Mouse (Mus musculus): ENCODE results near the gene Kng1. TPM values are rescaled to one million over a fixed set of nuclear protein-coding genes. Genes with fewer than 3 reads are reported as not detected.
"Not testable (repeated sequence)": the region's sequence is repeated elsewhere in the genome, so short reads cannot be mapped to it uniquely, and the experiment has no call there.

Kng1 gene
- polyA plus RNA-seq, 1 experiment from 2014 or later = not detected

- Histone ChIP-seq H3K36me3 (ENCODE audit: control insufficient read depth, insufficient read depth, low read length) (no peaks in the 10 kb centered on the region), H3K4me2 (ENCODE audit: low read depth) (no peak overlapping the region), H3K27me3 (ENCODE audit: control insufficient read depth, insufficient read depth, low read length) (no peaks in the 10 kb centered on the region), H3K4me1 (ENCODE audit: control insufficient read depth, insufficient read depth, low read length) (no peaks in the 10 kb centered on the region), H3K27ac (ENCODE audit: low read depth, low read length) (no peak overlapping the region), H3K9ac (ENCODE audit: low read length) (no peak overlapping the region), H3K9me3 (ENCODE audit: control insufficient read depth, low read length) (no peaks in the 10 kb centered on the region), H3K4me3 (ENCODE audit: low read depth, low read length) (no peak overlapping the region)
- ATAC-seq (ENCODE audit: insufficient read depth, low FRiP score, low TSS enrichment) = no peak
- 88% methylated on average over 5 of the region's 5 CpGs for WGBS
- no peak for DNase-seq (ENCODE audit: low spot score)
Observed at GRCm38 (mm10) chr16:23030673-23031435, 26.8 kb upstream of the Kng1 start.

- H3K9me3 ChIP-seq (ENCODE audit: control insufficient read depth, low read length) = no peaks in the 10 kb centered on the region
- ATAC-seq (ENCODE audit: insufficient read depth, low FRiP score, low TSS enrichment) = no peak
- no peaks in the 10 kb centered on the region for H3K27me3 ChIP-seq (ENCODE audit: control insufficient read depth, insufficient read depth, low read length)
- no peaks in the 10 kb centered on the region for H3K4me1 ChIP-seq (ENCODE audit: control insufficient read depth, insufficient read depth, low read length)
- WGBS = 91% methylated on average over 4 of the region's 4 CpGs
- no peak for DNase-seq (ENCODE audit: low spot score)
- no peak overlapping the region for H3K4me2 ChIP-seq (ENCODE audit: low read depth)
- H3K36me3 ChIP-seq (ENCODE audit: control insufficient read depth, insufficient read depth, low read length) = no peaks in the 10 kb centered on the region
- no peak overlapping the region for H3K4me3 ChIP-seq (ENCODE audit: low read depth, low read length)
- H3K27ac ChIP-seq (ENCODE audit: low read depth, low read length) = no peak overlapping the region
- no peak overlapping the region for H3K9ac ChIP-seq (ENCODE audit: low read length)
Observed at GRCm38 (mm10) chr16:23033673-23034072, 24.0 kb upstream of the Kng1 start.

- Histone ChIP-seq H3K4me1 (ENCODE audit: control insufficient read depth, insufficient read depth, low read length) (no peaks in the 10 kb centered on the region), H3K4me2 (ENCODE audit: low read depth) (no peak overlapping the region), H3K9ac (ENCODE audit: low read length) (no peak overlapping the region), H3K4me3 (ENCODE audit: low read depth, low read length) (no peak overlapping the region), H3K27me3 (ENCODE audit: control insufficient read depth, insufficient read depth, low read length) (no peaks in the 10 kb centered on the region), H3K9me3 (ENCODE audit: control insufficient read depth, low read length) (no peaks in the 10 kb centered on the region), H3K27ac (ENCODE audit: low read depth, low read length) (no peak overlapping the region), H3K36me3 (ENCODE audit: control insufficient read depth, insufficient read depth, low read length) (no peaks in the 10 kb centered on the region)
- 90% methylated on average over 7 of the region's 7 CpGs for WGBS
- DNase-seq (ENCODE audit: low spot score) (no peak), ATAC-seq (ENCODE audit: insufficient read depth, low FRiP score, low TSS enrichment) (no peak)
Observed at GRCm38 (mm10) chr16:23037744-23038143, 19.9 kb upstream of the Kng1 start.

- ATAC-seq (ENCODE audit: insufficient read depth, low FRiP score, low TSS enrichment) (no peak), DNase-seq (ENCODE audit: low spot score) (no peak)
- H3K9ac ChIP-seq (ENCODE audit: low read length) = no peak overlapping the region
- WGBS = 96% methylated on average over 4 of the region's 4 CpGs
- no peaks in the 10 kb centered on the region for H3K36me3 ChIP-seq (ENCODE audit: control insufficient read depth, insufficient read depth, low read length)
- no peaks in the 10 kb centered on the region for H3K4me1 ChIP-seq (ENCODE audit: control insufficient read depth, insufficient read depth, low read length)
- H3K27me3 ChIP-seq (ENCODE audit: control insufficient read depth, insufficient read depth, low read length) = no peaks in the 10 kb centered on the region
- no peak overlapping the region for H3K4me2 ChIP-seq (ENCODE audit: low read depth)
- H3K27ac ChIP-seq (ENCODE audit: low read depth, low read length) = no peak overlapping the region
- H3K9me3 ChIP-seq (ENCODE audit: control insufficient read depth, low read length) = no peaks in the 10 kb centered on the region
- no peak overlapping the region for H3K4me3 ChIP-seq (ENCODE audit: low read depth, low read length)
Observed at GRCm38 (mm10) chr16:23039281-23039680, 18.4 kb upstream of the Kng1 start.

GRCm38 (mm10) chr16:23040876-23041275, 16.8 kb upstream of the Kng1 start:
- Histone ChIP-seq H3K27ac (ENCODE audit: low read depth, low read length) (no peak overlapping the region), H3K9me3 (ENCODE audit: control insufficient read depth, low read length) (no peaks in the 10 kb centered on the region)
- 52% methylated on average over 4 of the region's 4 CpGs for WGBS

GRCm38 (mm10) chr16:23046319-23046718, 11.3 kb upstream of the Kng1 start:
- Histone ChIP-seq H3K4me1 (ENCODE audit: control insufficient read depth, insufficient read depth, low read length) (no peaks in the 10 kb centered on the region), H3K36me3 (ENCODE audit: control insufficient read depth, insufficient read depth, low read length) (no peaks in the 10 kb centered on the region), H3K27me3 (ENCODE audit: control insufficient read depth, insufficient read depth, low read length) (no peaks in the 10 kb centered on the region), H3K4me2 (ENCODE audit: low read depth) (no peak overlapping the region), H3K27ac (ENCODE audit: low read depth, low read length) (no peak overlapping the region), H3K4me3 (ENCODE audit: low read depth, low read length) (no peak overlapping the region), H3K9me3 (ENCODE audit: control insufficient read depth, low read length) (no peaks in the 10 kb centered on the region), H3K9ac (ENCODE audit: low read length) (no peak overlapping the region)
- no peak for ATAC-seq (ENCODE audit: insufficient read depth, low FRiP score, low TSS enrichment)
- DNase-seq (ENCODE audit: low spot score) = peak; percentile 26
- 75% methylated on average over 5 of the region's 5 CpGs for WGBS

More at GRCm38 (mm10) chr16:23040876-23041275, 16.8 kb upstream of the Kng1 start:
- Histone ChIP-seq H3K4me1 (ENCODE audit: control insufficient read depth, insufficient read depth, low read length) (no peaks in the 10 kb centered on the region), H3K4me3 (ENCODE audit: low read depth, low read length) (no peak overlapping the region), H3K36me3 (ENCODE audit: control insufficient read depth, insufficient read depth, low read length) (no peaks in the 10 kb centered on the region), H3K9ac (ENCODE audit: low read length) (no peak overlapping the region), H3K27me3 (ENCODE audit: control insufficient read depth, insufficient read depth, low read length) (no peaks in the 10 kb centered on the region), H3K4me2 (ENCODE audit: low read depth) (no peak overlapping the region)
- ATAC-seq (ENCODE audit: insufficient read depth, low FRiP score, low TSS enrichment) (no peak), DNase-seq (ENCODE audit: low spot score) (no peak)

- not testable (repeated sequence) for H3K4me2 ChIP-seq (ENCODE audit: low read depth); H3K4me3 ChIP-seq (ENCODE audit: low read depth, low read length); DNase-seq (ENCODE audit: low spot score); H3K36me3 ChIP-seq (ENCODE audit: control insufficient read depth, insufficient read depth, low read length); H3K4me1 ChIP-seq (ENCODE audit: control insufficient read depth, insufficient read depth, low read length); H3K9me3 ChIP-seq (ENCODE audit: control insufficient read depth, low read length); H3K27ac ChIP-seq (ENCODE audit: low read depth, low read length); H3K27me3 ChIP-seq (ENCODE audit: control insufficient read depth, insufficient read depth, low read length); H3K9ac ChIP-seq (ENCODE audit: low read length); ATAC-seq (ENCODE audit: insufficient read depth, low FRiP score, low TSS enrichment)
- WGBS = 72% methylated on average over 4 of the region's 4 CpGs
Observed at GRCm38 (mm10) chr16:23059630-23060029, 2.0 kb downstream of the Kng1 start.

- H3K4me3 ChIP-seq (ENCODE audit: low read depth, low read length); H3K9me3 ChIP-seq (ENCODE audit: control insufficient read depth, low read length); H3K4me2 ChIP-seq (ENCODE audit: low read depth); H3K27ac ChIP-seq (ENCODE audit: low read depth, low read length); H3K36me3 ChIP-seq (ENCODE audit: control insufficient read depth, insufficient read depth, low read length); DNase-seq (ENCODE audit: low spot score); H3K27me3 ChIP-seq (ENCODE audit: control insufficient read depth, insufficient read depth, low read length); H3K9ac ChIP-seq (ENCODE audit: low read length); H3K4me1 ChIP-seq (ENCODE audit: control insufficient read depth, insufficient read depth, low read length); ATAC-seq (ENCODE audit: insufficient read depth, low FRiP score, low TSS enrichment): not testable (repeated sequence)
- 73% methylated on average over 5 of the region's 5 CpGs for WGBS
Observed at GRCm38 (mm10) chr16:23060781-23061325, 3.2 kb downstream of the Kng1 start.

GRCm38 (mm10) chr16:23077516-23077915, 19.9 kb downstream of the Kng1 start:
- H3K36me3 ChIP-seq (ENCODE audit: control insufficient read depth, insufficient read depth, low read length) = not testable (repeated sequence)
- WGBS = 79% methylated on average over 6 of the region's 6 CpGs

More at GRCm38 (mm10) chr16:23077516-23077915, 19.9 kb downstream of the Kng1 start:
- not testable (repeated sequence) for H3K4me1 ChIP-seq (ENCODE audit: control insufficient read depth, insufficient read depth, low read length); H3K27ac ChIP-seq (ENCODE audit: low read depth, low read length); H3K4me3 ChIP-seq (ENCODE audit: low read depth, low read length); DNase-seq (ENCODE audit: low spot score); H3K4me2 ChIP-seq (ENCODE audit: low read depth); H3K9me3 ChIP-seq (ENCODE audit: control insufficient read depth, low read length); H3K9ac ChIP-seq (ENCODE audit: low read length); H3K27me3 ChIP-seq (ENCODE audit: control insufficient read depth, insufficient read depth, low read length); ATAC-seq (ENCODE audit: insufficient read depth, low FRiP score, low TSS enrichment)
